Mouse (Mus musculus): ENCODE results near the gene Med12l. TPM values are rescaled to one million over a fixed set of nuclear protein-coding genes. Genes with fewer than 3 reads are reported as not detected.
A peak's percentile ranks its signal among the peaks of the same experiment; 100 is the strongest.

The Med12l gene
- total RNA-seq (2014; rRNA removed) (14.9 and 19.2 TPM in 2 replicates), polyA plus RNA-seq (2015; fragmentation: Nextera tagmentation; extraction: Ambion mirVana) (1.1 and 2.1 TPM in 2 replicates)

GRCm38 (mm10) chr3:59005271-59005995 lies at the start of gene Med12l:
Gene Med12l (plus strand): TSS chr3:59005825.
- DNase-seq, result peak; percentile 84
- H3K4me2 ChIP-seq (ENCODE audit: low read depth), result peak within 1 kb of the TSS; percentile 96
- H3K27ac ChIP-seq (ENCODE audit: low read depth, low read length), result peak within 1 kb of the TSS; percentile 94
- peak; percentile 63 for ATAC-seq
- WGBS, result under 1% methylated on average over 69 of the region's 69 CpGs
- H3K4me1 ChIP-seq (ENCODE audit: insufficient read depth), result 0 out of 2 replicates have a peak, but pooled peaks cover 3% of the 10 kb centered on the region
- H3K36me3 ChIP-seq (ENCODE audit: insufficient read depth), result no peaks in the 10 kb centered on the region
- peak within 1 kb of the TSS; percentile 77 for H3K4me3 ChIP-seq (ENCODE audit: low read depth, low read length)
- TF ChIP-seq CTCF (IDR thresholded peaks at IDR 0.05; ENCODE audit: low read depth), result no peak; the same call in 1 of the 2 replicates
- H3K9me3 ChIP-seq (ENCODE audit: low read length), result no peaks in the 10 kb centered on the region
- peak within 1 kb of the TSS; percentile 78 for H3K9ac ChIP-seq
- no peaks in the 10 kb centered on the region for H3K27me3 ChIP-seq (ENCODE audit: insufficient read depth, low read length)

GRCm38 (mm10) chr3:58961166-58961565 lies 44.5 kb upstream of the Med12l start:
- 87% methylated on average over 1 of the region's 1 CpGs for WGBS
- H3K9me3 ChIP-seq (ENCODE audit: low read length), result no peaks in the 10 kb centered on the region
- H3K9ac ChIP-seq, result no peak overlapping the region
- H3K4me2 ChIP-seq (ENCODE audit: low read depth), result no peak overlapping the region
- H3K4me3 ChIP-seq (ENCODE audit: low read depth, low read length), result no peak overlapping the region
- no peak for ATAC-seq
- no peaks in the 10 kb centered on the region for H3K36me3 ChIP-seq (ENCODE audit: insufficient read depth)
- H3K4me1 ChIP-seq (ENCODE audit: insufficient read depth), result no peaks in the 10 kb centered on the region
- no peak overlapping the region for H3K27ac ChIP-seq (ENCODE audit: low read depth, low read length)
- TF ChIP-seq CTCF (IDR thresholded peaks at IDR 0.05; ENCODE audit: low read depth), result no peak
- no peak for DNase-seq
- no peaks in the 10 kb centered on the region for H3K27me3 ChIP-seq (ENCODE audit: insufficient read depth, low read length)

GRCm38 (mm10) chr3:58977413-58977812 lies 28.2 kb upstream of the Med12l start:
- Histone ChIP-seq H3K9ac (no peak overlapping the region), H3K36me3 (ENCODE audit: insufficient read depth) (no peaks in the 10 kb centered on the region), H3K9me3 (ENCODE audit: low read length) (no peaks in the 10 kb centered on the region), H3K4me2 (ENCODE audit: low read depth) (no peak overlapping the region), H3K27me3 (ENCODE audit: insufficient read depth, low read length) (no peaks in the 10 kb centered on the region), H3K27ac (ENCODE audit: low read depth, low read length) (no peak overlapping the region), H3K4me3 (ENCODE audit: low read depth, low read length) (no peak overlapping the region), H3K4me1 (ENCODE audit: insufficient read depth) (no peaks in the 10 kb centered on the region)
- 78% methylated on average over 1 of the region's 1 CpGs for WGBS
- no peak for TF ChIP-seq CTCF (IDR thresholded peaks at IDR 0.05; ENCODE audit: low read depth)
- ATAC-seq, result no peak
- DNase-seq, result no peak

GRCm38 (mm10) chr3:58977906-58978622 lies 27.6 kb upstream of the Med12l start:
- H3K4me1 ChIP-seq (ENCODE audit: insufficient read depth), result 0 out of 2 replicates have a peak, but pooled peaks cover 1% of the 10 kb centered on the region
- H3K36me3 ChIP-seq (ENCODE audit: insufficient read depth), result no peaks in the 10 kb centered on the region
- H3K9me3 ChIP-seq (ENCODE audit: low read length), result no peaks in the 10 kb centered on the region
- TF ChIP-seq CTCF (IDR thresholded peaks at IDR 0.05; ENCODE audit: low read depth), result no peak
- 88% methylated on average over 7 of the region's 7 CpGs for WGBS
- H3K27ac ChIP-seq (ENCODE audit: low read depth, low read length), result no peak overlapping the region
- DNase-seq (no peak), ATAC-seq (no peak)
- H3K4me3 ChIP-seq (ENCODE audit: low read depth, low read length), result no peak overlapping the region
- no peak overlapping the region for H3K9ac ChIP-seq
- no peaks in the 10 kb centered on the region for H3K27me3 ChIP-seq (ENCODE audit: insufficient read depth, low read length)
- H3K4me2 ChIP-seq (ENCODE audit: low read depth), result no peak overlapping the region

GRCm38 (mm10) chr3:58980579-58980978 lies 25.0 kb upstream of the Med12l start:
- DNase-seq, result no peak

GRCm38 (mm10) chr3:58982896-58983837 lies 22.5 kb upstream of the Med12l start:
- ATAC-seq (peak; percentile 85), DNase-seq (peak; percentile 87)
- 0 out of 2 replicates have a peak, but pooled peaks cover 3% of the 10 kb centered on the region for H3K4me1 ChIP-seq (ENCODE audit: insufficient read depth)
- H3K4me2 ChIP-seq (ENCODE audit: low read depth), result peak overlapping the region; percentile 45
- H3K4me3 ChIP-seq (ENCODE audit: low read depth, low read length), result 0 out of 2 replicates have a peak overlapping the region, but pooled peaks have one; percentile 9
- H3K36me3 ChIP-seq (ENCODE audit: insufficient read depth), result no peaks in the 10 kb centered on the region
- H3K27me3 ChIP-seq (ENCODE audit: insufficient read depth, low read length), result no peaks in the 10 kb centered on the region
- peak; percentile 87 for TF ChIP-seq CTCF (IDR thresholded peaks at IDR 0.05; ENCODE audit: low read depth)
- no peak overlapping the region for H3K27ac ChIP-seq (ENCODE audit: low read depth, low read length)
- H3K9ac ChIP-seq, result peak overlapping the region; percentile 35; the same call in 1 of the 2 replicates
- H3K9me3 ChIP-seq (ENCODE audit: low read length), result no peaks in the 10 kb centered on the region
- WGBS, result 40% methylated on average over 15 of the region's 15 CpGs

More at GRCm38 (mm10) chr3:58980579-58980978, 25.0 kb upstream of the Med12l start:
- no peak overlapping the region for H3K27ac ChIP-seq (ENCODE audit: low read depth, low read length)
- H3K4me1 ChIP-seq (ENCODE audit: insufficient read depth), result 0 out of 2 replicates have a peak, but pooled peaks cover 3% of the 10 kb centered on the region
- no peaks in the 10 kb centered on the region for H3K27me3 ChIP-seq (ENCODE audit: insufficient read depth, low read length)
- no peak overlapping the region for H3K4me3 ChIP-seq (ENCODE audit: low read depth, low read length)
- H3K4me2 ChIP-seq (ENCODE audit: low read depth), result no peak overlapping the region
- H3K9me3 ChIP-seq (ENCODE audit: low read length), result no peaks in the 10 kb centered on the region
- H3K36me3 ChIP-seq (ENCODE audit: insufficient read depth), result no peaks in the 10 kb centered on the region
- no peak for TF ChIP-seq CTCF (IDR thresholded peaks at IDR 0.05; ENCODE audit: low read depth)
- WGBS, result 69% methylated on average over 4 of the region's 4 CpGs
- no peak for ATAC-seq
- H3K9ac ChIP-seq, result no peak overlapping the region

Data from forebrain, postnatal 0 days (tissue).